Mouse (Mus musculus): Measurements from ENCODE around the gene Cachd1. TPM values are rescaled to one million over a fixed set of nuclear protein-coding genes. Genes with fewer than 3 reads are reported as not detected.

Cachd1 gene
- polyA plus RNA-seq, 1 experiment from 2014 or later = 52.5 TPM

- H3K4me2 ChIP-seq = no peak overlapping the region
- H3K36me3 ChIP-seq = peaks cover 83% of the 10 kb centered on the region
- H3K27ac ChIP-seq = peak overlapping the region; percentile 36; the same call in 1 of the 2 replicates
- ATAC-seq (ENCODE audit: insufficient number of reproducible peaks, insufficient read depth, low FRiP score, low TSS enrichment, low read depth) = no peak
- no peak overlapping the region for H3K9ac ChIP-seq
- H3K27me3 ChIP-seq = no peaks in the 10 kb centered on the region
- no peaks in the 10 kb centered on the region for H3K9me3 ChIP-seq
- WGBS = 79% methylated on average over 8 of the region's 8 CpGs
- no peak overlapping the region for H3K4me3 ChIP-seq
- H3K4me1 ChIP-seq = 0 out of 2 replicates have a peak, but pooled peaks cover 2% of the 10 kb centered on the region
Observed at GRCm38 (mm10) chr4:100998906-100999305, 222.4 kb downstream of the Cachd1 start.

GRCm38 (mm10) chr4:101000622-101001021 is 224.1 kb downstream of the Cachd1 start:
- ATAC-seq (ENCODE audit: insufficient number of reproducible peaks, insufficient read depth, low FRiP score, low TSS enrichment, low read depth) = no peak
- H3K36me3 ChIP-seq = peaks cover 77% of the 10 kb centered on the region
- 90% methylated on average over 3 of the region's 3 CpGs for WGBS

GRCm38 (mm10) chr4:101001073-101001472 is 224.6 kb downstream of the Cachd1 start:
- WGBS = 87% methylated on average over 6 of the region's 6 CpGs
- no peaks in the 10 kb centered on the region for H3K27me3 ChIP-seq
- peaks cover 79% of the 10 kb centered on the region for H3K36me3 ChIP-seq
- H3K9me3 ChIP-seq = no peaks in the 10 kb centered on the region
- no peak overlapping the region for H3K9ac ChIP-seq
- H3K4me3 ChIP-seq = no peak overlapping the region
- H3K4me1 ChIP-seq = 0 out of 2 replicates have a peak, but pooled peaks cover 2% of the 10 kb centered on the region
- H3K4me2 ChIP-seq = no peak overlapping the region
- H3K27ac ChIP-seq = no peak overlapping the region
- ATAC-seq (ENCODE audit: insufficient number of reproducible peaks, insufficient read depth, low FRiP score, low TSS enrichment, low read depth) = no peak

More at GRCm38 (mm10) chr4:101000622-101001021, 224.1 kb downstream of the Cachd1 start:
- Histone ChIP-seq H3K27me3 (no peaks in the 10 kb centered on the region), H3K9ac (no peak overlapping the region), H3K4me1 (0 out of 2 replicates have a peak, but pooled peaks cover 2% of the 10 kb centered on the region), H3K4me2 (no peak overlapping the region), H3K9me3 (no peaks in the 10 kb centered on the region), H3K27ac (no peak overlapping the region), H3K4me3 (no peak overlapping the region)

GRCm38 (mm10) chr4:101002961-101003360 is 226.5 kb downstream of the Cachd1 start:
- 0 out of 2 replicates have a peak, but pooled peaks cover 2% of the 10 kb centered on the region for H3K4me1 ChIP-seq
- H3K27ac ChIP-seq = no peak overlapping the region
- peaks cover 80% of the 10 kb centered on the region for H3K36me3 ChIP-seq
- 94% methylated on average over 16 of the region's 16 CpGs for WGBS
- H3K4me2 ChIP-seq = no peak overlapping the region
- no peaks in the 10 kb centered on the region for H3K27me3 ChIP-seq
- no peak overlapping the region for H3K9ac ChIP-seq
- H3K9me3 ChIP-seq = no peaks in the 10 kb centered on the region
- 0 out of 2 replicates have a peak, but pooled peaks have one; percentile 52 for ATAC-seq (ENCODE audit: insufficient number of reproducible peaks, insufficient read depth, low FRiP score, low TSS enrichment, low read depth)
- H3K4me3 ChIP-seq = no peak overlapping the region

- H3K4me3 ChIP-seq = no peak overlapping the region
- no peaks in the 10 kb centered on the region for H3K27me3 ChIP-seq
- peaks cover 37% of the 10 kb centered on the region for H3K36me3 ChIP-seq
- no peak overlapping the region for H3K4me2 ChIP-seq
- ATAC-seq (ENCODE audit: insufficient number of reproducible peaks, insufficient read depth, low FRiP score, low TSS enrichment, low read depth) = no peak
- H3K27ac ChIP-seq = no peak overlapping the region
- no peak overlapping the region for H3K9ac ChIP-seq
- H3K4me1 ChIP-seq = no peaks in the 10 kb centered on the region
- WGBS = 66% methylated on average over 5 of the region's 5 CpGs
- H3K9me3 ChIP-seq = no peaks in the 10 kb centered on the region
Observed at GRCm38 (mm10) chr4:101008362-101008769, 231.9 kb downstream of the Cachd1 start.

- Histone ChIP-seq H3K27ac (no peak overlapping the region), H3K9me3 (no peaks in the 10 kb centered on the region), H3K4me3 (no peak overlapping the region), H3K4me1 (no peaks in the 10 kb centered on the region), H3K36me3 (peaks cover 36% of the 10 kb centered on the region), H3K27me3 (no peaks in the 10 kb centered on the region), H3K9ac (no peak overlapping the region), H3K4me2 (no peak overlapping the region)
- 77% methylated on average over 4 of the region's 4 CpGs for WGBS
- no peak for ATAC-seq (ENCODE audit: insufficient number of reproducible peaks, insufficient read depth, low FRiP score, low TSS enrichment, low read depth)
Observed at GRCm38 (mm10) chr4:101009092-101009491, 232.6 kb downstream of the Cachd1 start.

- no peak overlapping the region for H3K9ac ChIP-seq
- no peaks in the 10 kb centered on the region for H3K27me3 ChIP-seq
- H3K36me3 ChIP-seq = no peaks in the 10 kb centered on the region
- 83% methylated on average over 4 of the region's 4 CpGs for WGBS
- no peak overlapping the region for H3K4me2 ChIP-seq
- ATAC-seq (ENCODE audit: insufficient number of reproducible peaks, insufficient read depth, low FRiP score, low TSS enrichment, low read depth) = no peak
- H3K4me3 ChIP-seq = no peak overlapping the region
- H3K9me3 ChIP-seq = peaks cover 2% of the 10 kb centered on the region
- H3K27ac ChIP-seq = no peak overlapping the region
- H3K4me1 ChIP-seq = no peaks in the 10 kb centered on the region
Observed at GRCm38 (mm10) chr4:101017806-101018205, 241.3 kb downstream of the Cachd1 start.

- no peaks in the 10 kb centered on the region for H3K36me3 ChIP-seq
- peaks cover 9% of the 10 kb centered on the region for H3K9me3 ChIP-seq
- 81% methylated on average over 4 of the region's 4 CpGs for WGBS
- H3K9ac ChIP-seq = no peak within 1 kb of the TSS
- ATAC-seq (ENCODE audit: insufficient number of reproducible peaks, insufficient read depth, low FRiP score, low TSS enrichment, low read depth) = no peak
- no peak within 1 kb of the TSS for H3K4me3 ChIP-seq
- H3K27ac ChIP-seq = no peak within 1 kb of the TSS
- no peak within 1 kb of the TSS for H3K4me2 ChIP-seq
- H3K4me1 ChIP-seq = no peaks in the 10 kb centered on the region
- no peaks in the 10 kb centered on the region for H3K27me3 ChIP-seq
Observed at GRCm38 (mm10) chr4:101020596-101020995, 244.1 kb downstream of the Cachd1 start, which contains the start of gene Gm10577. Gm10577 (minus strand) TSS chr4:101020696.

GRCm38 (mm10) chr4:101026566-101026965 is 250.1 kb downstream of the Cachd1 start:
- Histone ChIP-seq H3K4me3 (no peak overlapping the region), H3K27me3 (no peaks in the 10 kb centered on the region), H3K27ac (no peak overlapping the region), H3K9ac (no peak overlapping the region), H3K4me1 (peaks cover 4% of the 10 kb centered on the region; the same call in 1 of the 2 replicates), H3K4me2 (no peak overlapping the region), H3K9me3 (peaks cover 9% of the 10 kb centered on the region; the same call in 1 of the 2 replicates), H3K36me3 (no peaks in the 10 kb centered on the region)
- 49% methylated on average over 5 of the region's 5 CpGs for WGBS
- ATAC-seq (ENCODE audit: insufficient number of reproducible peaks, insufficient read depth, low FRiP score, low TSS enrichment, low read depth) = no peak

- 79% methylated on average over 2 of the region's 2 CpGs for WGBS
- Histone ChIP-seq H3K4me2 (no peak overlapping the region), H3K4me3 (no peak overlapping the region), H3K27me3 (no peaks in the 10 kb centered on the region), H3K9me3 (peaks cover 9% of the 10 kb centered on the region; the same call in 1 of the 2 replicates), H3K9ac (no peak overlapping the region), H3K36me3 (no peaks in the 10 kb centered on the region), H3K27ac (no peak overlapping the region), H3K4me1 (peaks cover 4% of the 10 kb centered on the region; the same call in 1 of the 2 replicates)
- no peak for ATAC-seq (ENCODE audit: insufficient number of reproducible peaks, insufficient read depth, low FRiP score, low TSS enrichment, low read depth)
Observed at GRCm38 (mm10) chr4:101026995-101027394, 250.5 kb downstream of the Cachd1 start.

GRCm38 (mm10) chr4:101027852-101028411 is 251.5 kb downstream of the Cachd1 start:
- Histone ChIP-seq H3K4me3 (no peak overlapping the region), H3K4me2 (no peak overlapping the region), H3K27ac (no peak overlapping the region), H3K9ac (no peak overlapping the region), H3K4me1 (peaks cover 4% of the 10 kb centered on the region; the same call in 1 of the 2 replicates), H3K27me3 (no peaks in the 10 kb centered on the region), H3K36me3 (no peaks in the 10 kb centered on the region), H3K9me3 (peaks cover 6% of the 10 kb centered on the region; the same call in 1 of the 2 replicates)
- WGBS = 91% methylated on average over 9 of the region's 9 CpGs
- no peak for ATAC-seq (ENCODE audit: insufficient number of reproducible peaks, insufficient read depth, low FRiP score, low TSS enrichment, low read depth)

GRCm38 (mm10) chr4:101033047-101033446 is 256.6 kb downstream of the Cachd1 start:
- Histone ChIP-seq H3K4me1 (no peaks in the 10 kb centered on the region), H3K27ac (no peak overlapping the region), H3K4me2 (no peak overlapping the region), H3K27me3 (no peaks in the 10 kb centered on the region), H3K36me3 (no peaks in the 10 kb centered on the region), H3K9me3 (no peaks in the 10 kb centered on the region), H3K9ac (no peak overlapping the region), H3K4me3 (no peak overlapping the region)
- no peak for ATAC-seq (ENCODE audit: insufficient number of reproducible peaks, insufficient read depth, low FRiP score, low TSS enrichment, low read depth)
- 70% methylated on average over 3 of the region's 3 CpGs for WGBS

Measured in embryonic facial prominence, embryonic 13.5 days (tissue).